Comparison of ENCODE assay signal across 9 mouse cellular contexts in the genomic region with DNA sequence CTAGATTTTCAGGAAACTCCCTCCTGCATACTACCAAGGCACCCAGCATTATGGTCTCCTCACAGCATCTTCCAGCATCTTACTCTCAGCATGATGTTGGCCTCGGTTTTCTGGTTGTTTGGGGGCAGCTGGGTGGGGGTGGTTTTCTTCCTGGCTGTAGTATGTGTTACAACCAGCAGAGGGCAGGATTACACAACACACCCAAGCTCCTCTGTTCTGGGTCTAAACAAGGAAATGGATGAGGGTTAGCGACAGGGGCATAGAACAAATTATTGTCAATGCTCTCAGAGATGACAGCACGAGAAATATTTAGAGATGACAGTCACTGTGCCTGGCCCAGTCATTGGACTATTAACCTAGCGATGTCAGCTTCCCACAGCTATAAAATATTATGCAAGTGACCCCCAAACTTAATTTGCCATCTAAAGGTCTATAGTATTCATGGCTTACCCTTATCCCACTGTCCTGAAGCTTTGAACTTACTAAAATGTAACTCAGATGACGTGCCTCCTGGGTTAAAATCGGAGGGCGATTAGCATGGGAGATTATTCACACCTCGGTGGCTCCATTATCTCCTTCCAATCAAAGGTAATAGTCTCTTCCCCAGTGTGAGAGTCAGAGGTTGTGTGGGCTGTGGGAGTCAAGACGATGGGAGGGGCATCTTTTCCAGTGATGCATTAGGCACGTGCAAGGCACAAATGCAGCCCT. TPM values are rescaled to one million over a fixed set of nuclear protein-coding genes. Genes with fewer than 3 reads are reported as not detected.
DNase-seq lines count a peak whose midpoint lies in the region; ATAC-seq and TF ChIP-seq lines count a peak whose summit lies in the region.
"Had no signal": no experiment of that assay in that cellular context is flagged by ENCODE, and none has a peak within 500 bp of the region (broad histone marks: within the 10 kb centered on the region; RNA-seq: fewer than 3 reads in every experiment).

No protein-coding gene starts in this region.

- WGBS in heart, adult 2 months = 12% methylated on average over 10 of the region's 10 CpGs
- 19% methylated on average over 10 of the region's 10 CpGs for WGBS in heart, embryonic 12.5 days
- WGBS in bone marrow, adult 2 months = 16% methylated on average over 10 of the region's 10 CpGs
- 5% methylated on average over 10 of the region's 10 CpGs for WGBS in hindbrain, embryonic 14.5 days

- H3K79me2 ChIP-seq in heart, adult 2 months (replicated peaks; ENCODE audit: control insufficient read depth, insufficient read depth, low read length) = no peaks in the 10 kb centered on the region

- H3K27me3 ChIP-seq in heart, adult 2 months (ENCODE audit: control insufficient read depth, insufficient read depth, low read length) = no peaks in the 10 kb centered on the region
- no peaks in the 10 kb centered on the region for H3K27me3 ChIP-seq in heart, embryonic 12.5 days (replicated peaks)
- H3K27me3 ChIP-seq in hindbrain, embryonic 14.5 days (ENCODE audit: control insufficient read depth, insufficient read depth, low read length) = no peaks in the 10 kb centered on the region
- H3K27me3 ChIP-seq: limb, embryonic 15.5 days had no signal

- H3K27ac ChIP-seq in heart, adult 2 months = no peak overlapping the region
- no peak overlapping the region for H3K27ac ChIP-seq in heart, embryonic 12.5 days (ENCODE audit: poor library complexity, severe bottlenecking)
- no peak overlapping the region for H3K27ac ChIP-seq in bone marrow, adult 2 months (ENCODE audit: control insufficient read depth, insufficient read depth, low read depth, low read length, poor library complexity)
- peak overlapping the region; percentile 23; the same call in 1 of the 2 replicates for H3K27ac ChIP-seq in hindbrain, embryonic 14.5 days
- H3K27ac ChIP-seq: limb, embryonic 15.5 days had no signal

- H3K9me3 ChIP-seq in heart, embryonic 12.5 days (replicated peaks) = no peaks in the 10 kb centered on the region
- no peaks in the 10 kb centered on the region for H3K9me3 ChIP-seq in hindbrain, embryonic 14.5 days (ENCODE audit: control insufficient read depth, low read length)
- H3K9me3 ChIP-seq: limb, embryonic 15.5 days had no signal

- H3K4me3 ChIP-seq in heart, adult 2 months = no peak overlapping the region
- H3K4me3 ChIP-seq in heart, embryonic 12.5 days = no peak overlapping the region
- H3K4me3 ChIP-seq in bone marrow, adult 2 months (replicated peaks; ENCODE audit: control insufficient read depth, low read depth, low read length) = no peak overlapping the region
- no peak overlapping the region for H3K4me3 ChIP-seq in hindbrain, embryonic 14.5 days (replicated peaks; ENCODE audit: low read length)
- H3K4me3 ChIP-seq: limb, embryonic 15.5 days had no signal

- TF ChIP-seq POLR2A in heart, adult 2 months (IDR thresholded peaks at IDR 0.05; ENCODE audit: insufficient read depth, low read depth, low read length) = no peak
- no peak for TF ChIP-seq POLR2A in bone marrow, adult 2 months (IDR thresholded peaks at IDR 0.05; ENCODE audit: borderline replicate concordance, control insufficient read depth, low read depth, low read length)

- ATAC-seq in heart, embryonic 12.5 days (ENCODE audit: insufficient number of reproducible peaks, low FRiP score) = no peak
- peak; percentile 62; the same call in 1 of the 2 replicates for ATAC-seq in hindbrain, embryonic 14.5 days (ENCODE audit: low FRiP score)
- peak; percentile 83 for ATAC-seq in megakaryocyte-erythroid progenitor cell, adult 5-6 weeks (replicated peaks; ENCODE audit: low FRiP score, low TSS enrichment, poor library complexity, severe bottlenecking)

- intact Hi-C loops in heart, adult 2 months (cut with DNase I) = loop anchor here (1.0 to 2.0 kb wide), 2 partner anchors 288 to 358 kb away; a partner anchor contains a TSS

- peak; percentile 84 for TF ChIP-seq CTCF in heart, adult 2 months (IDR thresholded peaks at IDR 0.05)
- TF ChIP-seq CTCF in bone marrow, adult 2 months (IDR thresholded peaks at IDR 0.05; ENCODE audit: control insufficient read depth, insufficient read depth, low read length) = peak; percentile 42; the same call in 1 of the 2 replicates

- H3K36me3 ChIP-seq in heart, adult 2 months (ENCODE audit: control insufficient read depth, insufficient read depth, low read length) = no peaks in the 10 kb centered on the region
- H3K36me3 ChIP-seq in heart, embryonic 12.5 days = no peaks in the 10 kb centered on the region
- no peaks in the 10 kb centered on the region for H3K36me3 ChIP-seq in hindbrain, embryonic 14.5 days (replicated peaks; ENCODE audit: control insufficient read depth, insufficient read depth)
- H3K36me3 ChIP-seq: limb, embryonic 15.5 days had no signal

- H3K9ac ChIP-seq in heart, adult 2 months (ENCODE audit: low read depth, low read length) = no peak overlapping the region
- no peak overlapping the region for H3K9ac ChIP-seq in heart, embryonic 12.5 days
- no peak overlapping the region for H3K9ac ChIP-seq in hindbrain, embryonic 14.5 days
- H3K9ac ChIP-seq: limb, embryonic 15.5 days had no signal

- DNase-seq in heart, adult 2 months = peak; percentile 16 to 25
- DNase-seq in fibroblast of lung, adult 2 months (ENCODE audit: low read depth) = peak; percentile 21
- DNase-seq in hindbrain, embryonic 14.5 days (ENCODE audit: low spot score) = peak; percentile 80
- DNase-seq in layer of hippocampus, adult 9-10 months (ENCODE audit: low spot score) = peak; percentile 22
- peak; percentile 33 for DNase-seq in right cerebral cortex, postnatal 25 days

- TF ChIP-seq EP300 in heart, adult 2 months (IDR thresholded peaks at IDR 0.05; ENCODE audit: insufficient read depth, low read depth, low read length) = no peak

- no peaks in the 10 kb centered on the region for H3K4me1 ChIP-seq in heart, adult 2 months (ENCODE audit: control insufficient read depth, insufficient read depth, low read length)
- H3K4me1 ChIP-seq in heart, embryonic 12.5 days (replicated peaks) = no peaks in the 10 kb centered on the region
- no peaks in the 10 kb centered on the region for H3K4me1 ChIP-seq in bone marrow, adult 2 months (ENCODE audit: control insufficient read depth, insufficient read depth, low read length)
- peaks cover 5% of the 10 kb centered on the region; the same call in 1 of the 2 replicates for H3K4me1 ChIP-seq in hindbrain, embryonic 14.5 days (replicated peaks; ENCODE audit: control insufficient read depth, insufficient read depth, low read length)
- H3K4me1 ChIP-seq: limb, embryonic 15.5 days had no signal

- no peak overlapping the region for H3K4me2 ChIP-seq in heart, embryonic 12.5 days
- no peak overlapping the region for H3K4me2 ChIP-seq in hindbrain, embryonic 14.5 days (replicated peaks)
- H3K4me2 ChIP-seq: limb, embryonic 15.5 days had no signal

RNA-seq across cellular contexts. Expression of a gene that starts 52.2 kb away (rescaled TPM):
- total RNA-seq in heart, adult 2 months (2021) = 10 to 100 TPM; 76.1 to 99.6 TPM
- polyA plus RNA-seq in heart, adult 2 months (2012; rRNA removed) = 57.3 and 108 TPM in 2 replicates
- polyA plus RNA-seq in heart, embryonic 12.5 days (2016; fragmentation: Nextera tagmentation; extraction: Ambion mirVana) = 23.5 and 23.7 TPM in 2 replicates
- polyA plus RNA-seq in bone marrow, adult 2 months (2011; ENCODE audit: insufficient read depth, insufficient read length, low replicate concordance, missing spikeins) = 6.1 and 17.3 TPM in 2 replicates
- 4.7 and 5.3 TPM in 2 replicates for polyA plus RNA-seq in hindbrain, embryonic 14.5 days (2014; fragmentation: Nextera tagmentation; extraction: Ambion mirVana)
- 23.5 and 24.3 TPM in 2 replicates for total RNA-seq in megakaryocyte-erythroid progenitor cell, adult 5-6 weeks (2014; fragmentation: Nextera tagmentation)
- total RNA-seq in megakaryocyte-erythroid progenitor cell, adult 5-6 weeks (2017) = 6.7 and 28.6 TPM in 2 replicates

Comparison
In these comparisons a context has a peak if more than half of its experiments do, and no peak if none do; other contexts are left out.
1. DNase-seq: peak in every context shown above with its lines; median percentile 80 in hindbrain, embryonic 14.5 days; 33 in right cerebral cortex, postnatal 25 days; 22 in layer of hippocampus, adult 9-10 months; 21 in fibroblast of lung, adult 2 months; 20 in heart, adult 2 months.